Mouse (Mus musculus) T-helper 1 cell (primary cell): ENCODE results near the gene Gfpt2.

ENCODE experiments used
- in situ Hi-C: fragments of 300-600 bp; cut with MboI, MseI; formaldehyde crosslinking; loops from one replicate; pipeline ENCODE4 v1.15.1; 2025; ENCODE audit warnings: high pct_unique_total_duplicates

Gfpt2 gene

DNA sequence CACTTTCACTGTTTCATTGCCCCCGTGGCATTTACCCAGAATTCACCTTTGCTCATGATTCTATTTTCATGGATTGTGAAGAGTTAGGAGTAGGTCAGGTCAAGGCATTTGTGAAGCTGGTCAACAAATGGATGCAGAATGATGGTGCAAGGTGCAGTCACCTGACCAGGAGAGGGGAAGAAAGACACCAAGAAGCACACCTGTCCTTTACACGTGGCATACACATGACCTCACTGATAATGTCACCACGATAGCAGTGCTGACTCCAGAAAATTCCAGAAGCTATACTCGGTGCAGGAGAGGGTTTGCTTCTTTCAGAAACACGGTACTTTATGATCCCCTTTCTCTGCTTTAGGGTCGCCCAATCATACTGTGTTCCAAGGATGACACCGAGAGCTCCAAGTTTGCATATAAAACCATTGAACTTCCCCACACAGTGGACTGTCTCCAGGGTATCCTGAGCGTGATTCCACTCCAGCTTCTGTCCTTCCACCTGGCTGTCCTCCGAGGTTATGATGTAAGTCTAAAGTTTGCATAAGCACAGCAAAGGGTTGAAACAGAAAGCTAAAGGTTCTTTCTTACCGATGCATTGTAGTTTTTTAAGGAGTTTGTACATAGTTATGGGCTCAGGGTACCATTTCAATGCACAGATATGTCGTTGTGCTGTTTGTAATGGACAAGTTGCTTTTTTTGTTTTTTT, 41.4 kb downstream of the Gfpt2 start:
- in situ Hi-C loops: no loop called here

DNA sequence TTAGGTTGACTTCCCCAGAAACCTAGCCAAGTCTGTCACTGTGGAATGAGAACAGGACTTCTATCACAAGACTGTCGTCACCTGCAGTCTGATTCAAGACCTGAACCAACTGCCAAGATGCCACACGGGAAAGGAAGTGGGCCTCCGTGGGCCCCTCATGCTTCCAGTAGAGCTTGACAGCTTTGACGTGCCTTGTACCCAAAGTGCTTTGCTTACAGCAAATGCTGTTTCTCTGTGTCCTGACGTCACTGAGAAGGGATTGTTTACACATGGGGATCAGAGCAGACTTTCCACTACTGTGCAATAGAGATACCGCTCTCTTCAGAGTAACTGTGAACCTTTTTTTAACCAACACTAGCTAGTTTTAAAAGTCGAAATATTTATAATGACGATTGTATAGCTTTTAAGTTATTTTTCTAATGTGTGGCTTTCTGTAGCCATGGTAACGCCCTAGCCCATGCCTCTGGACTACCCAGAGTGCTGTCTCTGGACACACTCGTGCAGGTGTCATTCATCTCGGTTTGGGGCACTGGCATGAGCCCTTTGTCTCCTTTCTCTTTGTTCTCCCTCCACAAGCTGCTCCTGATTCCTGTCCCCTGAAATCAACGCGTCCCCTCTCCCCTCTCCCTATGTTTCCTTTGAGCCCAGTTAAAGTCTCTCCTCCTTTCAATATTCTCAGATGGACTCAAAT, 43.9 kb downstream of the Gfpt2 start:
- in situ Hi-C loops: no loop called here

DNA sequence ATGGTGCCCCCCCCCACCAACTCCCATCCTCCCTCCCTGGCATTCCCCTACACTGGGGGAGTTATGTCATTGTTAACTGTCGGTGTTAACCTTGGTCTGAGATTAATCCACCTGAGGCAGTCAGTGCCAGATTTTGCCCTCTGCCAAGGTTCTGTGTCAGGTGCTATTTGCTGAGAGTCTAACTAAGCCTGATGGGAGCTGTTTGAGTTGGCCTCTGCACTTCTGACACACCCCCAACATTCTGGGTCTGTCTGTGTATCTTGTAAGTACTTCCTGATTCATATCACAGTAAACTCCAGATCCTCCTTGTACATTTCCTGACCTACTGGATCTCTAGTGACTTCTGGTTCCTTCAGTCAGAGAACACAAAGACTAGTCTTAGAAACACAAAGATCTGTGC, 46.7 kb downstream of the Gfpt2 start:
- in situ Hi-C loops: no loop called here

DNA sequence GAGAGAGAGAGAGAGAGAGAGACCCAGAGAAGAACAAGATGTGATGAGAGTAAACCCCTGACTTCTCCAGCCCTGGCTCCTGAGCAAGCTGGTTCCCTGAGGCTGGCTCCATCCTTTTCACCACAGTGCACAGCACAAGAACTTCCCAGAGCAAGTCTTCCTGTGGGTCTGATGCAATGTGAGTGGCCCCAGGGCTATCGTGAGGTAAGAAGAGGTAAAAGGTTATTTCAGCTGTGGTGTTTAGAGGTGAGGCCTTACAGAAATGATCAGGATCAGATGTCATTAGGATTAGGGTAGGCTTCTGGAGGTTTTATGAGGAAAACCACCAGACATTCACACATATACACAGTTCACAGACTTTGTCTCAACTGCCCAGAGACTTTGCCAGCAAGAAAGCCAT, 47.9 kb downstream of the Gfpt2 start:
- in situ Hi-C loops: no loop called here

DNA sequence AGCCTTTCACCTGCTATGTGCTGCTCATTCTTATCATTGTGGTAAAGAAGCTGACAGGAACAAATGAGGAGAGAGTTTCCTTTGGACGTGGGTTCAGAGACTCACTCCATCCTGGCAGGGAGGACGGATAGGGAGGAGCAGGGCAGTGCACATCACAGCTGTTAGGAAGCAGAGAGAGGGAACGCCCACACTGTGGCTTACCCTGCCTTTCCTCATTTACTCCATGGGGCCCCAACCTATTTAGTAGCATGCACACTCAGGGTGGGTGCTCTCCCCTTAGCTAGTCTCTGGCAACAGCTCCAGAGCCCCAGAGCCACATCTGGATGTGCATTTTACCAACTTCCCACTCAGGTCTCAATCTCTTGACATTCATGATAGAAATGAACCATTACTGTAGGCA, 48.7 kb downstream of the Gfpt2 start:
- in situ Hi-C loops: no loop called here

DNA sequence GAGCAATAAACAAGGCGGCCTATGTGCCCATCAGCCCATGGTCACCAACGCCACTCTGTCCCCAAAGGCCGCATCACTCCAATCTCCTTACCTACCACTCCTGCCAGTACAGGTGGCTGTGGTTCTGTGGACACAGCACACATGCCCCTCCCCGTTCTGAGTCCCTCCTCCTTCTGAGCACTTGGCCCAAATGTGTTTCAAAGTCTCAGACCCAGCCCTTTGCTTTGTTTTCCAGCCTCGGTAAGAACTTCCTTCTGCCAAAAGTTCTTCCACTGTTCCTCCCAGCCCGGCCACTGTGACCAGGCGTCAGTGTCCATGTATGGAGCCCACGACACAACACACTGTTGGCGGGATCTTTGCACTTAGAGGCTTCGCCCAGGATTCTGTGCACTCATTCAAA, 50.3 kb downstream of the Gfpt2 start:
- in situ Hi-C loops: no loop called here

DNA sequence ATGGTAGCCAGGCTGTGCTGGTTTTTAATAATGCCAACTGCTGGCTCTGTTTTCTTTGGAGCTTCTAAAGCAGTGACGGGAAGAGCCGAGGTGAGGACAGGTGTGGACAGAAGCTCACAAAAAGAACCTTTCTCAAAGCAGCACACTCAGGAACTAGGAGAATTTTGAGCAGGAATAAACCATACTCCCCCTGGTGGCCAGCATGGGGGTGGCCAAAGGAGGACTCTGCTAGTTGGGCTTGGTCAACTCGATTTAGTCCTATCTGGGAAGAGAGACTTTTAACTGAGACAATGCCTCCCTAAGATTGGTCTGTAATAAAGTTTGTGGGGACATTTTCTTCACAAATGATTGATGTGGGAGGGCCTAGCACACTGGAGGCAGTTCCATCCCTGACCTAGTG, 51.0 kb downstream of the Gfpt2 start:
- in situ Hi-C loops: no loop called here

DNA sequence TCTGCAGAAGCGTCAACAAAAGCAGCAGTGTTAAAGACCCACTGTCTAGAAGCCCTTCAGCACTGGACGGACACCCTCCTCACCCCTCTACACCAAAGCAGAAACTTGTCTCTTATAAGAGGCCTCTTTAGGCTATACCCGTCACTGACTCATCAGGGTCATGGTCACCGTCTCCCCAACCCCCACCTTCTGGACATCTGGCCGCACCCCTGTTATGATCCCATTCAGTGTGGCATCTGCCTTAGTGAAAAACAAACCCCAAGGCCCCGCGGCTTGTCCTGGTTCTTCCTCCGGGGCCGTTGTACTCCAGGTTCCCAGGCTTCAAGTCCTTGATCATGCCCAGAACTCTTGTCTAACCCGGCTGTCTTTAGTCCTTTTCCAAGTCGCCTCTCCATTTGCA, 52.0 kb downstream of the Gfpt2 start:
- in situ Hi-C loops: no loop called here

DNA sequence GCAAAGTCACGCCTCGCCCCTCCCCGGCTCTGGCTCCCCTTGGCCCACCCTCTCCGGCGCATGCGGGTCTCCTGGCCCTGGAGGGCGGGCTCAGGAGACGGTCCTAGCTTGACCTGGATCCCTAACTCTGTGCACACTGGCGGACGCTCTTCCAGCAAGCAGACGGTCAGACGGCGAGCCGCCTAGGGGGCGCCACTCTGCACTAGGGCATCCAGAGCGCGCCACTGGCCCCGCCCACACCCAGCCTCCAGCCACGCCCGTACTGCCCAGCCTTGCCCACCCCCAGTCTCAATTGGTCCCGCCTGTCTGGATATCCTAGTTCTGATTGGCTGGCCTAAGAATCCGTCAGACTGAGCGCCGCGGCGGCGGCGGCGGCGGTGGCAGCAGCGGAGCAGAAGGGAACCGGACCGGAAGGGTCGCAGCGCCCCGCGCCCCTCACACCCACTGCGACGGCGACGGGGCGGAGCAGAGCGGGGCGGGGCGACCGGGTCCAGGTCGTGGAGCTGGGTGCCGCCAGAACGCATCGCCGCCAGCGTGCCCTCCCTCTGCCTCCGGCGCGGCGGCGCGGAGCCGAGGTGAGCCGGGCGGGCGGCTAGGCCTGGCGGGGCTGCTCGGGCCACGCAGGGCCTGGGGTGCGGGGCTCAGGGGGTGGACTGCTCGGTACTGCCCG, 52.6 kb downstream of the Gfpt2 start, which contains the start of gene Mapk9:
Gene Mapk9 (plus strand): TSS at position 351 of the 670 bp plus-strand sequence.
- in situ Hi-C loops: no loop called here

DNA sequence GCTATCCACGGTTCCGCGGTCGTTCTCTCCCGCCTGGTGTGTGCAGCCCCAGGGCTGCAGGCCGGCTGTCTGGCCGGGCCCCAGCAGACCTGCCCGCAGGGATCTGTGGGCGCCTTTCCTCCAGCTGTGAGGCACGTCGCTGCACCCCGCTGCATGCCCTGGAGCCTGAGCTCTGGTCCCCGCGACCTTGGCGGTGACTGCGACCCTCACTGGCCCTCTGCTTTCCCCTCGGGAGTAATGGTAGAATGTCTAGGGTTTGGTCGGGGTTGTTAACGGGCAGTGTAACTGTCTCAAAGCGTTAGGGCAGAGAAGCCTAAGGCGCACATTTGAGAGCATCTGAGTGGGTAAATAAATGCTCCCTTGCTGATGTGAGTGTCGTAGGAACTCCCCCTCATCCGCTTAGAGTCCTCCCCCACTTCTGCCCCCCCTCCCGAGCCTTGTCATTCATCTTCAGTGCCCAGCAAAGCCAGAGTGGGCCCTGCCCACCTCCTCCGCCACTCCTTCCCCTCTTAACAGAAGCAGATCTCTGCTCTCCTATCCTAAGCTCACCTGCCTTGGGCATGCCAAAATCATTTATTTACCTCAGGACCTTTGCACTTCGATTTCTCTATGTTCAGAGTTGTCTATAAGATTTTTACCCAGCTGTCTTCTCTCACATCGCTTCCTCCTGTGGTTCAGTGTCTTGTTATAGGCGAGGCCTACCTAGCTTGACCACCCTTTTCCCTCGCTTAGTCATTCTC, 53.3 kb downstream of the Gfpt2 start:
- in situ Hi-C loops: no loop called here

DNA sequence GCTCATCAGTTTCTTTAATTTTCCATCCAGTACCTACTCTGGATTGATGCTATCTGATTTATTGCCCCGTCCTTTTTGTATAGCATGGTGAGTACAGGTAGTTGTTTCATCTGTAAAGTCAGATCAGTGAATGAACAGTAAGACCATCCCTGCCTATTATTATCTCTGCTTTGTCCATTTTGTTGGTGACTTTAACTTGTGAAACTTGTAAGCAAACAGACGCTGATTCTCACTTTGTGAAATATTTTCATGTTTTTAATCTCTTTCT, 53.8 kb downstream of the Gfpt2 start:
- in situ Hi-C loops: no loop called here

DNA sequence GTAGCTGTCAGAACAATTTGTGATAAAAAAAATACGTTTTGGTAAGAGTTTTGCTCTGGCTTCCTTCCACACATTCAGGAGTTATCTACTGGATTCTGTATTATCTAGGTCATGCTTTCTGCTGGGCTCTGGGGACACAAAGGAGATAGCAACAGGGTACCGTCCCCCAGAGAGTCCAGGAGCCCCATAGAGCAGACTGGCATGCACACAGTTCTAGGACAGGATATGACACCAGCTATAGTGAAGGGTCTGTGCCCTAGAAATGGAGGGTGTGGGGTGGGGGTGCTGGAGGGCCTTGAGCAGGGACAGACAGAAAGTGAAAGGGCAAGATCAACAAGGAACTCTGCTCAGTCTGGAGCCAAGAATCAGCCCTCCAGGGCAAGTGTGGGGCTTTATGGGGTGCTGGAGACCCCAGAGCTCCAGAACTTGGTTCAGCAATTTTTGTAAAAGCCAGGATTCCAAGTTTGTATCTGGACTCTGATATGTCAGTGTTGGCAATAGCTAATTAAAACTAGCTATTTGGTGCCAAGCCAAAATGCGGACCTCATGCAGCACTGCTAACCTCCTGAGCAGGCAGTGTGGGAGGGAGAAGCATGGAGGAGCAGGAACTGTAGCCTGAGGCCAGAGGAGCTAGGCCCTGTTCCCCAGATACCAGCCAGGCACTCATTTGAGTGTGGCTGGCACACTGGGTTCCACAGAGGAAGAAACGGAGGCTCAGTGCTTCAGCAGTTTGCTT, 54.3 kb downstream of the Gfpt2 start:
- in situ Hi-C loops: no loop called here

DNA sequence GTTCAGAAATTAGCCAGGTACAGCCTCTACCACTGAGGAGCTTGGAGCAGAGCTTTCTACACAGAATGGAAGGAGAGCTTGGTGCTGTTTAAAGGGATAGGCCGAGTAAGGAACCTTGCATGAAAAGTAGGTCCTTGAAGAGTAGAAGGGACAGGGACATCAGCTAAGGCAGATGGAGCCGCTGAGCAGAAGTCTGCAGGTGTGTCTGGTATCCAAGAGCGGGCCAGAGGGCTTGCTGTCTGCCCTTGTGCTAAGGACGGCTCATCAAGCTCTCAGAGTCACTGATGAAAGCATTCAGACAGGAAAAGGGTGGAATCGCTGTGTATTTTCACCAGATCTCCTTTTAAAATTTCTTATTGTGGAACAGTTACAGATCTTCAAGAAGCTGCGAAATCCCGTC, 56.4 kb downstream of the Gfpt2 start:
- in situ Hi-C loops: no loop called here

DNA sequence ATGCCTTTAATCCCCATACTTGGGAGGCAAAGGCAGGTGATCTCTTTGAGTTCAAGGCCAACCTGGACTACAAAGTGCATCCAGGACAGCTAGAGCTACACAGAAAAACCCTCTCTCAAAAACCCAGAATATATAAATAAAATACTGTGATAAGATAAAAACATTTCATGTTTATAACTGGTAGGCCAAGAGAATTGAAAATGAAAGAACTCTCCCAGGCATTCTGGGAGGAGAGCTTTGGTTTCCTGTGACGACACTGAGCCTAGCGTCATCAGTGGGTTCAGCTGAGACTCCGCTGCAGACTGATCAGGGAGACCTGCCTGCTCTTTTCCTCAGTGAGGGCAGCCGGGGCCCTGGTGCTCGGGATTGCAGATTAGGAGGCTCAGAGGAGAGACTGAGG, 61.2 kb downstream of the Gfpt2 start:
- in situ Hi-C loops: no loop called here

DNA sequence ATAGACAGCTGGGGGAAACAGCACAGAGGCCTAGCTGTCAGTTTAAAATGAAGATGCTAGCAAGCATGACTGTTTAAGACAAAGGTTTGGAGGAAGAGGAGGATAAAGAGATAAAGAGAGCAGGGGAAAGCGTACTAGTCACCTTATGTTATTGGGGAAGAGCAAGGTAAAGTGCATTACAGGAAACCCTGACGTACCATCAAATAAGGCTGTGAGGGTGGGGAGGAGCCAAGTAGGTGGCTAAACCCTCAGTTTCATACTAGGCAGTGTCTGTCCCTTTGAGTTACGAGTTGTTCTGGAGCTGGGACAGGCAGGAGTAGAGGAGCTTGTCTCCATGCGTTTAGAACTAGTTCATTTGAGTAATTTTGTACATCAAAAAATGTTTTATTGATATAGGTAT, 67.2 kb downstream of the Gfpt2 start:
- in situ Hi-C loops: no loop called here

DNA sequence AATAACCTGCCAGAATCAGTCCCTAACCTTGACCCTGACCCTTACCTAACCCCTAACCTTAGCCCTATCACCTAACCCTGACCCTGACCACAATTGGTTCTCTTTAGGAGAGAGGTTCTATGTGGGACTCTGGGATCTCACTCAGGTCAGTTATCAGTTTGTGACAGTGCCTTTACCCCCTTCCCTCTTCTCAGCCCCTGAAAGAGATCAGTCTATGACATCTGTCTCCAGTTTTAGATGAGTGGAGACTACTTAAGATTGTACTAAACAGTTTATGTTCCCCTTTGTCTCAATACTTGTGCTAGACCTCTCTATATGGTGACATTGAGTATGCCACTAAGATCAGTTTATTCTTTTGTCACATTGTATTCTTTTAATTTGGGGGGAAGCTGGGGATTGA, 69.9 kb downstream of the Gfpt2 start:
- in situ Hi-C loops: no loop called here

DNA sequence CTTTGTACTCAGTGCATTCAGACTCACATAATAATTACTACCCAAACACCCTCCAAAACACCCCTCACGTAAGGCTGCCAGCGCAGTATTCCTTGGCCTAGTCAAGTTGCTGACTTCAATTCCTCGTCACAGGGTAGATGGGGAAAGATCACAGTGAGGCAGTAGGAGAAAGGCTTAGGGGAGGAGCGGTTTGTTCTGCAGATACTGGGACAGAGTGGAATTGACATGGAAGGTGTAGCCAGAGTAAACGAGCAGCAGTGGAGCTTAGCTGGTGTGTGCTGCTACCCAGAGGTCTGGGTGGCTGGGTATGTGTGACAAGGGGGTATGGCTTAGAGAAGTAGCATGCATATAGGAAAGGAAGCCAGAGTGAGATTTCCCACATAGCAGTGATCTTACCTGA, 73.3 kb downstream of the Gfpt2 start:
- in situ Hi-C loops: no loop called here

DNA sequence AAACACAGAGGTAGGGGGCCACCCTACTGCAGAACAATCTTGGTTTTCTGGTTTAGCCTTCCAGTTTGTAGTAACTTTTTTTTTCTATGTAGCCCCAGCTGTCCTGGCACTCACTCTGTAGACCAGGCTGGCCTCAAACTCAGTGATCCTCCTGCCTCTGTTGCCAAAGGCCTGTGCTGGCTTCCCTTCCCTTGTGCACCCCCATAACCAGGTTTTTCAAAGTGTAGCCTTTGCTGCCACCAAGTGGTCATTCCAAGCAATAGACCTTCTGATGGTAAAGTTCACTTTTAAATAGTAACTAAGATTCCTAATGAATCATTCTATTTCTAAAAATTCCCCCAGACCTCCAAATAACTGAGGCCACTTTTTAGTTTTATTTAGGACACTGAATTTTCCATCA, 75.8 kb downstream of the Gfpt2 start:
- in situ Hi-C loops: loop anchor here (5.0 kb wide), 1 partner anchor 212 kb away; no protein-coding TSS in a partner anchor

DNA sequence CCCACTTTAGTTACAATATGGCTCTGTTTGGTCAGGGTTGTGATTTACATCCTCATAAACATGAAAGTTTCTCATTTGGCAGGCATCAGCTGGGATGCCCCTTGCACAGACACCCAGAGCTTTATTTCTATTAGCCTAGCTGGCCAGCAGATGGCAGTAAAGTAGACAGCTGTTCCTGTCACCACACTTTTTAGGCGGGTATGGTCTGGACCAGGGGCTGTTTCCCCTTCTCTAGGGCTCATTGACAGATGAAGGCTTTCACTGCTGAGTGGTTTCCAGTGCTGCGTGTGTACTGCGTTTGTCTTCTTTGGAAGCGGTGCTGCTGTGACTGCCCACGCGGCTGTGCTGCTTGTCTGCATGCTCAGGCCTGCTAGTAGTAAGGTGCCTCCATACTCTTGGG, 77.9 kb downstream of the Gfpt2 start:
- in situ Hi-C loops: loop anchor here (5.0 kb wide), 1 partner anchor 215 kb away; no protein-coding TSS in a partner anchor

DNA sequence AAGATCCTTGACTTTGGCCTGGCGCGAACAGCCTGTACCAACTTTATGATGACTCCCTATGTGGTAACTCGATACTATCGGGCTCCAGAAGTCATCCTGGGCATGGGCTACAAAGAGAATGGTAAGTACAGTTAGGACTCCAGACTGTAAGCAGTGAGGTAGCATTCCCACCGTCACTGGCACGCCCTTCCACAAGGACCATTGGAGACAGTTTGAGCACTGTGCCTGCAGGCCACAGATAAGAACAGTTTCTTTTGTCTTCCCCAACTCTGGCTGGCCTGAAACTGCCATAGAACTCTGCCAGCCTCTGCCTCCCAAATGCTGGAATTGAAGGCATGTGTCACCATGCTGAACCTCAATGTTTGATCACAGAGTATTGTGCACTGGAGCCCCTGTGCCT, 78.8 kb downstream of the Gfpt2 start:
- in situ Hi-C loops: loop anchor here (5.0 kb wide), 1 partner anchor 215 kb away; no protein-coding TSS in a partner anchor

DNA sequence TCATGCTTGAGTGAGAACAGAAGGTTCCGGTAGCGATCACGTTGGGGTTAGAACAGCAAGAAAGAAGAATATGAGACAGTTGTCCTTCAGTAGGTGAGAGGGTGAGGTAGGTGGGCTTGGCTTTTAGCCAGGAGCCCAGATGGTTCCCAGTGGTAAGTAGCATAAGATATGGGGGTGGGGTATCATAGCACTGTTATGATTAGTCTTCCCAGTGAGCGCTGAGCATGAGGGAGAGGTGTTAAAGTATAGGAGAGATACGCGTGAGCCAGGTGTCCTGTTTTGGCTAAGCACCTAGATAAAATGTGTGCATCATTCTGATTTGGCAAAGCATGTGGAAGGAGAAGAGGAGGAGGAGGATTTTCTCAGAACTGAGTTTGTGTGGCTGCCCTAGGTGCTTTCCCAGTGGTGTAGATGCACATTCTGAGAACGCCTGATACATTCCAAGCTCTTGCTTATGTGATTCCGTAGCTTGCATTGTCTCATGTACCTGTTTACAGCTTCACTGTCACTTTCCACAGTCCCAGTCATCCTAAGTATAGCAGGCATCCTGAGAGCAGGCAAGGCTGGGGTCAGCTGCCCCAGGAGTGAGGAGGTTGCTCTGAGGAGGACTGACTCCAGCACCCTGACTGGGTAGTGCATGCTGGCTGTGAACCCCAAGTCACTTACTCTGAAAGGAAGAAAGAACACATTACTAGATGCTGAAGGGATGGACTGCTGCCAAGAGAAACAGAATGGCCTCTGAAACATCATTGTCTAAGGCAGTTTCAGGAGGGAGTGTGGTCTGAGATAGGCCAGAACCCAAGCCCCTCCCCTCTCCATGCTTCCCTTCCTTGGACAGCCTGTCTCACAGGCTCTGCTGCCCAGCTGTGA, 83.2 kb downstream of the Gfpt2 start:
- in situ Hi-C loops: loop anchor here (25.0 kb wide), 1 partner anchor 985 kb away; the partner anchor contains the start of gene Grm6
